Mouse (Mus musculus) naive thymus-derived CD4-positive, alpha-beta T cell, adult 2 months (primary cell): ENCODE data around the gene Pex14.

ENCODE experiments used
- DNase-seq: peaks from one replicate; pipeline ENCODE4 v3.0.0-alpha.2; 2011; ENCODE audit warnings: low read depth

The Pex14 gene

DNA sequence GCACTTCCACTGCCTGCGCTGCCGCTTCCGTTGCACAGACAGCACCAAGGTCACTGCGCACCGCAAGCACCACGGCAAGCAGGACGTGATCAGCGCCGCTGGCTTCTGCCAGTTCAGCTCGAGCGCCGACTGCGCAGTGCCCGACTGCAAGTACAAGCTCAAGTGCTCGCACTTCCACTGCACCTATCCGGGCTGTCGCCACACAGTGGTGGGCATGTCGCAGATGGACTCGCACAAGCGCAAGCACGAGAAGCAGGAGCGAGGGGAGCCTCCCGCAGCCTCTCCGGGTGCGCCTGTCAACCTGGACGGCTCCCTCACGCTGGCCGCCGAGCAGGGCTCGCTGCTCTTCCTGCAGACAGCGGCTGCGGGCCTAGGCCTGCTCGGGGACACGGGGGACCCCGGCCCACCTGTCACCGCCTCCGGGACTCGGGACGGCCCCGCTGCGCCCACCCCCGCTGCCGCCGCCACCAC lies 147.8 kb downstream of the Pex14 start:
- DNase-seq = no peak

DNA sequence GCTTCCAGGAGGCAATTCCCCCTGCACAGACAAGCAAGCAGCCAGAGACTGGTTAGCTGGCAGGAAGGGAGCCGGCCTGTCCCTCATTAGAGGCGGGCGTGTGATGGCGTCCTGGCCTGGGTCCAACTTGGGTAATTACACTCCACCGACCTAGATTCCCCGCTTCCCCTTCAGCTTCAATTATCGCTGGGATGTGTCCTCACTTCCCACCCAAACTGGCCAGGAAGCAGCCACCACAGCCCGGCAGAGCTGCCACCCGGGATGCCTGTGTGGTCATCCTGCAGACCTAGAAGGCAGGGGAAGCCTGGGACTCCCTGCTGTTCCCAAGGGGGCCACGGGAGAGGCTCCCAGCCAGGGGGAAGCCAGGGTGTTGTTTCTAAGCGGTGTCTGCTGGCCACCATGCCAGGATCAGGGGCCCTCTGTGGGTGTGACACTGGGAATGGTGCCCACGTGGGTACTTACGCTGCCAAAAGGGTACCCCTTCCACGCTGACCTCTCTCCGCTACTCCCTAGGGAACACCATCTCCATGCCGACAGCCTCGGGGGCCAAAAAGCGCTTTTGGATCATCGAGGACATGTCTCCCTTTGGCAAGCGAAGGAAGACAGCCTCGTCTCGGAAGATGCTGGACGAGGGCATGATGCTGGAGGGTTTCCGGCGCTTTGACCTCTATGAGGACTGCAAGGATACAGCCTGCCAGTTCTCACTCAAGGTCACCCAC lies 148.6 kb downstream of the Pex14 start:
- DNase-seq = no peak

DNA sequence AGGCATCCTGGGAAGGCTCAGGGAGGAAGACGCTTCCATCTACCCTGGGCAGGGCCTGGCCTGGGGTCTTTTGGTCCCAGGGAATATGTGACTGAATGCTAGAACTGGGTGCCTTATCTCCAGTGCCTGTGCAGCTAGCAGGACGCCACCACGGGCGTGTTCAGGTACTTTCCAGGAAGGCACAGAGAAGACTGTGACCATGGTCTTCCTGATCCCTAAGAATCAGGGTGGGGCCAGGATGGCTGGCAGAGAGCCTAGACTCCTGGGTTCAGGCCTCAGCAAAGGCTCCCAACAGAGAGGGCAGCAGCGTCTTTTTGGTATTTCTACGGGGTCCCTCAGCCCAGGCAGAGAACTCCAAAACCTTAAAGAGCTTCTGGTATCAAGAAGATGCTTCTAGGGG lies 149.2 kb downstream of the Pex14 start:
- no peak for DNase-seq

DNA sequence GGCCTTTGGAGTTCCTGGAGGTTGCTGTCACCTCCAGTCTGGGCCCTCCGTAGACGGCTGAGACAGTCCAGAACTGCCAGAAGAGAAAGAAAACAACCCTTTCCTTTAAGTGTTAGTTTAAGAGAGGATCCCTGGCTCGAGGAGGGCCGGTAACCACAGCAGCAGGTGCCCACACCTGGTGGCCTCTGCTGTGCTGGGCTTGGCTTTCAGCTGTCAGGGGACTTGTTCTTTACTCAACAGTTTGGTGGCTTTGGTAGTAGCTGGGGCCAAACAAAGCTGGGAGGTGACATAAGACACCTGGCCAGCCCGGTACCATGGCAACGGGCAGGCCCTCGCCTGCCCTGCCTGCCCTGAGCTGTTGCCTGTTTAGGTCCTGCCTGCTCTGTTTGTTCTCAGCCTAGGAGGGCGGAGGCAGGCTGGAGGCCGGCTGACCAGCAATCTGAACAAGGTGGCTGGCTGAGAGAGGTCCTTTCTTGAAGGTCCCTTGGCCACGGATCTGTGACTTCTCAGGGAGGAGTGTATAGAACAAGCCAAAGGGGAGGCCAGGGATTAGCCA lies 151.8 kb downstream of the Pex14 start:
- no peak for DNase-seq

DNA sequence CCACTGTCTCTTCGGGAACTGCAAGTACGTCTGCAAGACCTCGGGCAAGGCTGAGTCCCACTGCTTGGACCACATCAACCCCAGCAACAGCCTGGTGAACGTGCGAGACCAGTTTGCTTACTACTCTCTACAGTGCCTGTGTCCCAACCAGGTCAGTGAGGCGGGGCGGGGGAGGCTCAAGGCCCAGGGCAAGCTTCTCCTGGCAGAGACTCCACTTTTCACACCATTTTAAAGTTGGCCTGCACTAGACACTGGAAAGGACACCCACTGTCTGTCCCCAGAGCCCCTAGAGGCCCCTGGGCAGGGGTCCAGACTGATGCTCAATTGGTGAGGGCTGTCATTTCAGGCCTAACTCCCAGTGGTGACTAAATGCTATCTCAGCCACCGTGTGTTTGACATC lies 153.6 kb downstream of the Pex14 start:
- no peak for DNase-seq

DNA sequence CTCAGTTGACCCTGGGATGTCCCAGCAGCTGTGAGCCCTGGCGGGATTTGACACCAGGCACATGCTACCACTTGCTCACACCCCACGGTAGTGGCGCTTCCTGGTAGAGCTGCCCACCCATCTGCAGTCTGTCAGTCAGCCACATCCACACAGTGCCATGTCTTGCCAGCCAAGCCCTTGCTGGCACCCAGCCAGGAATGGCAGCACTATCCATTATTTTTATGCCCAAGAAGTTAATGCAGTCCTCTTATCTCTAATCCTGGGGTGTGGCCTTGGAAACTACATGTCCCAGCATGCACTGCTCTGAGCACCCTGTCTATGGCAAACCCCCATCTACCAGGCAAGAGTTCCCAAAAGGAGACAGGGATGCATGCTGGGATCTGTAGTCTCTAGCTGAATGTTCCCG lies 154.2 kb downstream of the Pex14 start:
- no peak for DNase-seq

DNA sequence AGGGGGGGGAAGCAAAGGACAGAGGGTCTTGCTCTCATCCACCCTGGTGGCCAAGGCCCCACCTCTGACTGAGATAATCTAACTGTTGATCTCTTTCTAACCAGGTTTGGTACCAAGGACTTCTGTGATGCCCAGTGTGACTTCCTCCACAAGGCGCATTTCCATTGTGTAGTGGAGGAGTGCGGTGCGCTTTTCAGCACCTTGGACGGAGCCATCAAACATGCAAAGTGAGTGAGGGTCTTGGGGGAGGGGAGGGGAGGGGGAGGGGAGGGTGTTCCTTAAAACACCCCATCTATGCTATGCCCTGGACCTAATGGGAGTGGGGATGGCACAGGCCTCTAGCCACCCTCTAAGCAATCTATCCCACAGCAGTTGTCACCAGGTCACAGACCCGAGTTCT lies 156.6 kb downstream of the Pex14 start:
- DNase-seq = no peak

DNA sequence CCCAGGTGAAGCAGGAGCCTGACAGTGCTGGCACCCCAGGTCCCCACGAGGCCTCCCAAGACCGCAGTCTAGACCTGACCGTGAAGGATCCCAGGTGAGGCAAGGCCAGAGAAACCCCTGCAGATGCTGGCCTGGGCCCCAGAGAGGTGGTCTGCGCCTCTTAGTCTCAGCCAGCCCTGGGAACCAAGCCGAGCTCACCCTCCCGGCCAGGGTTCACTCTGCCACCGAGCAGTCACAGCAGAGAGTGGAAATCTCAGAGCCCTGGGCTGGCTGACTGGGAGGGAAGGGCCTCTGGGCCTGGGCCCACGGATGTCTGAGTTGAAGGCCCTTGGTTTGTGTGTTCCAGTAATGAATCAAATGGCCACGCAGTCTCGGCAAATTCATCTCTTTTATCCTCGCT lies 158.4 kb downstream of the Pex14 start:
- no peak for DNase-seq

DNA sequence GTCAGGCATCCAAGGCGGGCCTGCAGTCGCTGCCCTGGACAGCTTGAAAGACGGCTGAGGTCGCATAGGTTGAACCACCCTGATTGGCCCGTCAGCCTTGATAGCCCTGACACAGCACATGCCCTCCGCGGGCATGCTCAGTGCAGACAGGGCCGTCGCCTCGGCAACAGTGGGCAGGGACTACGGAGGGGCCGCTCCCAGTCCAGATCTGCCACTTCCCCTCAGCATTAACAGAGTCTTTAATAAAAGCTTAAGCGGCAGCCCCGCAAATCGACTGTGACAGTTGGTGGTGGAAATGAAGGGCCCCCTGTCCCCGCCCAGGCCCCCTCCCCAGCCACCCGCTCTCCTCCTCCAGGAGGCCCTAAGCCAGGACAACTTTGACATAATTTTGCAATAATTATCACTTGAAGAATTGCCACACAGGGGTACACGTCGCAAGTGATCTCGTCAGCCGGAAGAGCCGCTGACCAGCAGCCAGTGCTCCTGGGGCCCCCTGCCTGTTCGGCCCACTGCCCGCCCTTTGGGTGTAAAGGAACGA lies 158.9 kb downstream of the Pex14 start:
- peak; percentile 15 for DNase-seq

DNA sequence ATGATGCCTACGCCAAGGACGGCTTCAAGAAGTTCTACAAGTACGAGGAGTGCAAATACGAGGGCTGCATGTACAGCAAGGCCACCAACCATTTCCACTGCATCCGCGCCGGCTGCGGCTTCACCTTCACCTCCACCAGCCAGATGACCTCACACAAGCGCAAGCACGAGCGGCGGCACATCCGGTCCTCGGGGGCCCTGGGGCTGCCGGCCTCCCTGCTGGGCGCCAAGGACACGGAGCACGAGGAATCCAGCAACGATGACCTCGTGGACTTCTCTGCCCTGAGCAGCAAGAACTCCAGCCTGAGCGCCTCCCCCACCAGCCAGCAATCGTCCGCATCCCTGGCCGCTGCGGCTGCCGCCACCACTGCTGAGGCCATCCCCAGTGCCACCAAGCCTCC lies 161.1 kb downstream of the Pex14 start:
- no peak for DNase-seq

DNA sequence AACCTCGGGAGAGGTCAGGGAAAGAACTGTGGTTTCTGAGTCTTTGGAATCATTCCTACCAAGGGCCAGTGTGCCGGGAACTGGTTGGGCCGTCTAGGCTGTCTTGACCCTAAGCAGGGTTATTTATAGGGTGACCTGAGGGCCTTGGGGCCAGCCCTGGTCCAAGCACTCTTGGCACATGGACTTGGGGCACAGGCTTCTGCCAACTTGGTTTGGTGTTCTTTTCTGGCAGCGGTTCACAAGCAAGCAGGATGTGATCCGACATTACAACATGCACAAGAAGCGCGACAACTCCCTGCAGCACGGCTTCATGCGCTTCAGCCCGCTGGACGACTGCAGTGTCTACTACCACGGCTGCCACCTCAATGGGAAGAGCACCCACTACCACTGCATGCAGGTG lies 162.9 kb downstream of the Pex14 start:
- DNase-seq = no peak

DNA sequence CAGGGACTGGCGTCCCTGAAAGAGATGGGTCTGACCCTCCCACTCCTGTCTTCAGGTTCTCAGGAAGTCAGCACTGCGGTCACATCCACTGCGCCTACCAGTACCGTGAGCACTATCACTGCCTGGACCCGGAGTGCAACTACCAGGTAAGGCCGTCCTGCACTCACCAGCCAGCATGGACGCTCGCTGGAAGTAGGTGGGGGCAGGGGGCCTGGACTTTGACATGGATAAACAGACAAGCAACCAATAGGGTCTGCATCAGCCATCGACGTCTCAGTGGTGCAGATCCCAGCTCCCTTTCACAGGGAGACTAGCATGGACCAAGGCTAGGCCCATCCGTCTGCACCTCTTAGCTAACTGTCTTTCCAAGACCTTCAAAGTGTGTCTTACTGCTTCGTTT lies 163.6 kb downstream of the Pex14 start:
- no peak for DNase-seq

DNA sequence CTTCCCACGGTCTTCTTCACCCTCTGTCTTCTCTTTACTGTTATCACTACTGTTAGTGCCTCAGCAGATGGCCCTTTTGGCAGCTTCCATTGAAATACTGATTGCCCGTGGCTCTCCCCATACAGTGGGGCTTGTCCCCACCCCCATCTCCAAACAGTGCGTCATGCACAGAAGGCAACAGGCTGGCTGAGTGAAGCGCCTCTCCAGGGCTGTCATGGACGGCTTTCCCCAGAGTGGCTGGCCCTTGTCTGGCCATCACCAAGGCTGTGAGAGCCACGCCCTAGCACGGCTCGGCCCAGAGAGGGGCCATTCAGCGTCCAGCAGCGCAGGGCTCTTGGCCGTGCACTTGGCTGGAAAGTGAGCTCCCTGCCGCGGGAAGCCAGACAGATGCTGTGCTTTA lies 164.5 kb downstream of the Pex14 start:
- no peak for DNase-seq

DNA sequence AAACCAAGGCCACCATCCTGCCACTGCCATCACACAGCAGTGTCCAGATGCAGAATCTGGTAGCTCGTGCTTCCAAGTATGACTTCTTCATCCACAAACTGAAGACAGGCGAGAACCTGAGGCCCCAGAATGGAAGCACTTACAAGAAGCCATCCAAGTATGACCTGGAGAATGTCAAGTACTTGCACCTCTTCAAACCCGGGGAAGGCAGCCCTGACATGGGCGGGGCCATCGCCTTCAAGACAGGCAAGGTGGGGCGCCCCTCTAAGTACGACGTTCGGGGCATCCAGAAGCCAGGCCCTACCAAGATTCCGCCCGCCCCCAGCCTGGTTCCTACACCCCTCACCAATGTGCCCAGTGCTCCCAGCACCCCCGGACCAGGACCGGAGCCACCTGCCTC lies 166.6 kb downstream of the Pex14 start:
- DNase-seq = no peak

DNA sequence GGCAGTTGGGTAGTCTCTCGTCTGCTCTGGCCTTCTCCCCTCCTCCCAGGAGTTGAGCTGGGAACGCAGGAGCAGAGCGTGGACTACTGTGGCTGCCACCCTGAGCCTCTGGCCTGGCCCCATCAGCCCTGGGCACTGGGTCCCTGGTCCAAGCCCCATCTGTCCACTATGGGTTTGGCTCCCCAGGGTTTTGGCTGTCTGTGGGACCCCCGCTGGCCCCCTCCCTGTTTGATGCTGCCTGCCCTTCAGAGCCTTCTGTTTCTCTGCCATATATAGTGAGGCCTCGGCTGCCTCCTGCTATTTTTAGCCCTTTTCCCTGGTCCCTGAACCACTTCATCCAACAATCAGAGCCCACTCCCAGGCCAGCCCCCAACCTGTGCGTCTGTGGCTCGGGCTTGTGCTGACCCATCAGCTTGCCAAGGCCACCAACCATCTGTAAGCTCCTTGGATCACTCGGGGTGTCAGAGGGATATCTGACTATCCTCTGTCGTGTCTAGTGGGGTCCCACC lies 168.9 kb downstream of the Pex14 start:
- no peak for DNase-seq

DNA sequence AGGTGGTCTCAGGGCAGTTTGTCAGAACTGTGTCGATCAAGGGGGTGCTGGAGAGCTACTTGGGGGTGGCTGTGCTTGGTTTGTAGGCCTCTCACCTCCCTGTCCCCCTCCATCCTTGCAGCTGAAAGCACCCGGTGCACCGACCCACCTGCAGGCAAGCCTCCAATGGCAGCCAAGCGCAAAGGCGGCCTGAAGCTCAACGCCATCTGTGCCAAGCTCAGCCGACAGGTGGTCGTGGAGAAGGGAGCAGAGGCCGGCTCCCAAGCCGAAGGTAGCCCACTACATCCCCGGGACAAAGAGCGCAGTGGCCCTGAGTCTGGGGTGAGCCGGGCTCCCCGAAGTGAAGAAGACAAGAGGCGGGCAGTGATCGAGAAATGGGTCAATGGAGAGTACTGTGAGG lies 170.8 kb downstream of the Pex14 start:
- no peak for DNase-seq

DNA sequence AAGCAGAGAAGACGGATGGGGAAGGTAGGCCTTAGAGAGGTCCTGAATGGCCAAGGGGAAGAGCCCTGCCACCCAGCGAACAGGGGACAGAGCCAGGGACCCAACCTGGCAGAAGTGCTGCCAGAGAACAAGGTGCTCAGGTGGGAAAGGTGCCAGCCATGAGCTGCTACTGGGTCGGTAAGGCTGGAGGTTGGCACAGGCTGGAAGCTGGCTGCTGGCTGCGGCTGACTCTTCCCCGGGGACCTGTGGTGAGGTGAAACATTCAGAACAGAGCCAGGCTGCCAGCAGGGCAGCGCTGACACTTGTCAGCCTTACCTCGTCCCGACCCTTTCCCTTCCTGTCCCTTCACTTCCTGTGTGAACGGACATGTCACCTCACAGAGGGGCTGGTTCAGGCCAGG lies 171.4 kb downstream of the Pex14 start:
- no peak for DNase-seq

DNA sequence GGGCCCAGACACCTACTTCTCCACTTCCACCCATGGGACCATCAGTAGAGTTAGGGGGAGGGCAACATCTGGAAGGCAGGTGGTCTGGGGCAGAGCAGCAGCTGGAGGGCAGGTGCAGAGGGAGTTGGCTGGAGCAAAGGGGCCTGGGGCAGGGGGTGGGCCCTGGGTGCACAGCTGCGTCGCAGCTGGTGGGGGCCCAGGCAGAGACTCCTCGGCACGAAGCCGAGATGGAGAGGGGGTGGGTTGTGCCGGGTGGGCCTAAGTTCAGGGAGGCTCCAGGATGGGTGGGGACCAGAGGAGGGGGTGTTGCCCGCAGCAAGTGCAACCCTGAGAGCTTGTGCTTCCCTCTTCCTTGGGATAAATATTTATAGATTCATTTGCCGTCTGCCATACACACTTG lies 173.2 kb downstream of the Pex14 start:
- no peak for DNase-seq

DNA sequence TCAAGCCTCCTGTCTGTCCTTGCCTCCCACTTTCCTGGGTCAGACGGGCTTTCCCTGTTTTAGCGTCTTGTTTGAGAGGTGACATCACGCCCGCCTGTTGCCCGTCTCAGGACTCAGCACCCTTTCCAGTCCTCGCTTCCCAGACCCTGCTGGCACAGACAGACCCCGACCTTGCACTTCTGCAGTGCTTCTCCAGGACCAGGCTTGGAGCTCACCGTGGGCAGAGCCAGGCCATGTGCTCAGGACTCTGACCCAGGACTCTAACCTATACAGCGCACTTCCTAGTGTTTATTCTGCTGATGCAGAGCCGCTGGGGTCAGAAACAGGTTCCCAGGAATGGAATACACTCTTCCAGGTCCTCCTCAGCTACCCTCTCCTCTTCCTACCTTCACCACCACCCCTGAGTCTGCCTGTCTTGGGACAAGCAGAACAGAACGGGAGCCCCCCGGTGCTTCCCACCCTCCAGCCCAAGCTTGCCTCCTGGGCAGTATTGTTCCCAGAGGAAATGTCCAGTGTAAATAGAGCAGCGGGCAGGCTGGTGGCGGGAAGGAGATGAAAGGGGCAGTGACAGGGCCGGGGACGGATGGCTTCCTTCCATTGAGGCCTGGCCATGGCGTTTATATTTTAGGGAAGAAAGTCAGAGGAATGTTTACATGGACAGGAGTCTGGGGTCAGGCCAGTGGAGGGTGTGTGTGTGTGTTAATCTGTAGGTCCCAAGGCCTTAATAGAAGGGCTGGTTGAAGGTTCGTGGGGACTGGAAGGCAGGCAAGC lies 173.9 kb downstream of the Pex14 start:
- no peak for DNase-seq

DNA sequence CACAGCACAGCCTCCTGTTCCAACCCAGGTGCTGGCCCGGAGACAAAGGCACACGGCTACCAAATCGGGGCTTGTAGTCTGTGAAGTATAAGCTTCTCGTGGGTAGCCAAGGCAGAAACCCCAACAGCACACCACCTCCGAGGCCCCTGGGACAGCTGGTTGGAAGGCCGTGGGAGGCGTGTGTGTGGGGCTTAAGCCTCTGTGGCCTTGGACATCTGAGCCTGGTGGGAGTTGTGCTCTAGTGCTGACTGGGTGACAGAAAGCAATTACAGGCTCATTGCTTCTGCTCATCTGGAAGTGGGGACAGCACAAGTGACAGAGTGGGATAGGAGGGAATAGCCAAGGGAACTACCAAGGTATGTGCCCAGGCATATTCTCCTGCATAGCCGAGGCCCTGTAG lies 175.7 kb downstream of the Pex14 start:
- DNase-seq = no peak

DNA sequence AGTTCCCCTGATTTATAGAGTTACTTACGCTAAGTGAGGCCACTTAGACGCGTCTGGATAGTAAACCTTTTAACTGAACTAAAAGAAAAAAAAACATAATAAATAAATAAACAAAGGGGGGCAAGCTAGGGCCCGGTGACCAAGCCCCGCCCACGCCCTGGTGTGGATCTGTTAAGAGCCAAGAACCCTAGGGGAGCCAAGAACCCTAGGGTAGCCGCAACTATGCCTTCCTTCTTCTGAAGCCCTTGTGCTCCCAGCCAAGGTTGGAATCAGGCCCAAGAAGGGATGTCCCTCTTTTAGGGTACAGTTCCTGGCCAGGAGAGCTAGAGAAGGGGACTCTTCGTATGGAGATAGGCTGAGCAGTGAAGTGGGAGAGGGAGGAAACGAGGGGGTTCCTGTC lies 176.3 kb downstream of the Pex14 start:
- DNase-seq = no peak

DNA sequence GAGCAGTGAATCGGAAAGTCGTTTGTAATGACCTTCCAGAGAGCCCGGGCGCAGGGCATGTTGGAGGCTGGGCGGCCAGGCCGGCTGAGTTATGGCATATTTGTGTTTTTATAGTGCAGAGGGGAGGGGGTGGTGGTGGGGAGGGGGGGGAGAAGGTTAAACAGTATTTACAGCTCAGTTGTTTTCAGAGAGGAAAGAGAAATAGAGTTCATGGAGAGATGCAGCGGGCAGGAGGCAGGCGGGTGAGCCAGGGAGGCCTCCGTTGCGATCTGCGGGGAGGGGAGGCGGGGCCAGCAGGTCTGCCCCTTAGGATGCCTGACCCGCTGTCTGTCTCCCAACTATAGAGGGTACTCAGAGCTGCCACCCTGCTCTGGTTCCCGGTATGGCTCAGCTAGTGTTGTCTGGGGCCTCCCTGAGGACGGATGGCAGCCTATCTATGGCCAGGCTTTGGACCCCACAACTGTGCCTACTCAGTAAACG lies 177.4 kb downstream of the Pex14 start:
- DNase-seq = no peak

DNA sequence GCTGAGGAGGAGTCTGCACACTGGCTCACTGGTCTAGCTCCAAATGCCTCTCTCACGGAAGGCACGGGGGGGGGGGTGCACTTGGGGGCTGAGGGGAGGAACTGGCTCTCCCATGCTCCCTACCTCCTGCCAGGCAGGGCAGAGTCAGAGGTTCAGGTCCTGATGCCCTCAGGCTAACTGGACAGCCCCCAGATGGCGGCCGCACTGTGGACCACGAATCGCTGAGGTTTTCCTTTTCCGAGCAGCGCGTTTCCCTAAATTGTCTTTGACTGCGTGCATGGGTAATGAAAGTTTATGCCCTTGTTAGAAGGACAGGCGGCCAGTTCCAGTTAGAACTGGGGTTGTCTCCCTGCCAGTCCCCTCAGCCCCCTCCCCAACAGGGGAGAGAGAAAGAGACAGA lies 179.1 kb downstream of the Pex14 start:
- no peak for DNase-seq
